Mouse (Mus musculus) spleen, adult 2 months (tissue): Measurements from ENCODE around the gene Lsm4.

ENCODE experiments used
- CTCF ChIP-seq: fragments of 200-500 bp; IDR thresholded peaks from 2 replicates; pipeline ENCODE4 v1.5.1; 2011; ENCODE audit warnings: mild to moderate bottlenecking, inconsistent platforms; ENCODE audit not compliant: insufficient read depth, insufficient read length, insufficient replicate concordance; ENCODE audit errors: extremely low read depth
- POLR2A ChIP-seq: fragments of 200-500 bp; IDR thresholded peaks from 2 replicates; pipeline ENCODE4 v1.6.1; 2011; ENCODE audit warnings: low read depth, low read length, inconsistent platforms

GRCm38 (mm10) chr8:70693636-70694035 is 20.6 kb downstream of the Lsm4 start:
- TF ChIP-seq POLR2A: no peak
- TF ChIP-seq CTCF: no peak
